Mouse (Mus musculus): Measurements from ENCODE around the gene Arl15.
A peak's percentile ranks its signal among the peaks of the same experiment; 100 is the strongest.
"Not testable (repeated sequence)": the region's sequence is repeated elsewhere in the genome, so short reads cannot be mapped to it uniquely, and the experiment has no call there.

The Arl15 gene

GRCm38 (mm10) chr13:113787136-113787535 lies 7.2 kb upstream of the Arl15 start:
- Histone ChIP-seq H3K36me3 (ENCODE audit: control insufficient read depth, insufficient read depth, low read length, poor library complexity, severe bottlenecking) (no peaks in the 10 kb centered on the region), H3K27me3 (ENCODE audit: control insufficient read depth, insufficient read depth, low read length, poor library complexity, severe bottlenecking) (no peaks in the 10 kb centered on the region)
- no peak for DNase-seq (ENCODE audit: low read depth, low spot score)

- not testable (repeated sequence) for DNase-seq (ENCODE audit: low read depth, low spot score); H3K27me3 ChIP-seq (ENCODE audit: control insufficient read depth, insufficient read depth, low read length, poor library complexity, severe bottlenecking); H3K36me3 ChIP-seq (ENCODE audit: control insufficient read depth, insufficient read depth, low read length, poor library complexity, severe bottlenecking)
These were observed 4.3 kb upstream of the Arl15 start for GRCm38 (mm10) chr13:113790016-113790415.

GRCm38 (mm10) chr13:113793637-113794036 lies 668 bp upstream of the Arl15 start:
- no peak for DNase-seq (ENCODE audit: low read depth, low spot score)
- no peaks in the 10 kb centered on the region for H3K27me3 ChIP-seq (ENCODE audit: control insufficient read depth, insufficient read depth, low read length, poor library complexity, severe bottlenecking)
- H3K36me3 ChIP-seq (ENCODE audit: control insufficient read depth, insufficient read depth, low read length, poor library complexity, severe bottlenecking) = no peaks in the 10 kb centered on the region

GRCm38 (mm10) chr13:113794705-113795655 lies 675 bp downstream of the Arl15 start:
- peak; percentile 15 for DNase-seq (ENCODE audit: low read depth, low spot score)
- Histone ChIP-seq H3K27me3 (ENCODE audit: control insufficient read depth, insufficient read depth, low read length, poor library complexity, severe bottlenecking) (no peaks in the 10 kb centered on the region), H3K36me3 (ENCODE audit: control insufficient read depth, insufficient read depth, low read length, poor library complexity, severe bottlenecking) (no peaks in the 10 kb centered on the region)

GRCm38 (mm10) chr13:113797378-113797777 lies 3.1 kb downstream of the Arl15 start:
- Histone ChIP-seq H3K36me3 (ENCODE audit: control insufficient read depth, insufficient read depth, low read length, poor library complexity, severe bottlenecking) (no peaks in the 10 kb centered on the region), H3K27me3 (ENCODE audit: control insufficient read depth, insufficient read depth, low read length, poor library complexity, severe bottlenecking) (no peaks in the 10 kb centered on the region)
- DNase-seq (ENCODE audit: low read depth, low spot score) = no peak

GRCm38 (mm10) chr13:113799361-113799760 lies 5.1 kb downstream of the Arl15 start:
- no peak for DNase-seq (ENCODE audit: low read depth, low spot score)
- no peaks in the 10 kb centered on the region for H3K27me3 ChIP-seq (ENCODE audit: control insufficient read depth, insufficient read depth, low read length, poor library complexity, severe bottlenecking)
- no peaks in the 10 kb centered on the region for H3K36me3 ChIP-seq (ENCODE audit: control insufficient read depth, insufficient read depth, low read length, poor library complexity, severe bottlenecking)

GRCm38 (mm10) chr13:113800246-113800645 lies 5.9 kb downstream of the Arl15 start:
- Histone ChIP-seq H3K36me3 (ENCODE audit: control insufficient read depth, insufficient read depth, low read length, poor library complexity, severe bottlenecking) (no peaks in the 10 kb centered on the region), H3K27me3 (ENCODE audit: control insufficient read depth, insufficient read depth, low read length, poor library complexity, severe bottlenecking) (no peaks in the 10 kb centered on the region)
- peak; percentile 31 for DNase-seq (ENCODE audit: low read depth, low spot score)

- DNase-seq (ENCODE audit: low read depth, low spot score) = no peak
- no peaks in the 10 kb centered on the region for H3K27me3 ChIP-seq (ENCODE audit: control insufficient read depth, insufficient read depth, low read length, poor library complexity, severe bottlenecking)
- no peaks in the 10 kb centered on the region for H3K36me3 ChIP-seq (ENCODE audit: control insufficient read depth, insufficient read depth, low read length, poor library complexity, severe bottlenecking)
These were observed 8.3 kb downstream of the Arl15 start for GRCm38 (mm10) chr13:113802571-113802970.

GRCm38 (mm10) chr13:113811141-113811540 lies 16.8 kb downstream of the Arl15 start:
- H3K27me3 ChIP-seq (ENCODE audit: control insufficient read depth, insufficient read depth, low read length, poor library complexity, severe bottlenecking) = no peaks in the 10 kb centered on the region
- DNase-seq (ENCODE audit: low read depth, low spot score) = no peak
- H3K36me3 ChIP-seq (ENCODE audit: control insufficient read depth, insufficient read depth, low read length, poor library complexity, severe bottlenecking) = no peaks in the 10 kb centered on the region

- Histone ChIP-seq H3K36me3 (ENCODE audit: control insufficient read depth, insufficient read depth, low read length, poor library complexity, severe bottlenecking) (no peaks in the 10 kb centered on the region), H3K27me3 (ENCODE audit: control insufficient read depth, insufficient read depth, low read length, poor library complexity, severe bottlenecking) (no peaks in the 10 kb centered on the region)
- DNase-seq (ENCODE audit: low read depth, low spot score) = no peak
These were observed 17.7 kb downstream of the Arl15 start for GRCm38 (mm10) chr13:113811910-113812592.

GRCm38 (mm10) chr13:113812593-113812975 lies 18.3 kb downstream of the Arl15 start:
- DNase-seq (ENCODE audit: low read depth, low spot score) = no peak
- H3K27me3 ChIP-seq (ENCODE audit: control insufficient read depth, insufficient read depth, low read length, poor library complexity, severe bottlenecking) = no peaks in the 10 kb centered on the region
- H3K36me3 ChIP-seq (ENCODE audit: control insufficient read depth, insufficient read depth, low read length, poor library complexity, severe bottlenecking) = no peaks in the 10 kb centered on the region

- H3K27me3 ChIP-seq (ENCODE audit: control insufficient read depth, insufficient read depth, low read length, poor library complexity, severe bottlenecking) = no peaks in the 10 kb centered on the region
- no peak for DNase-seq (ENCODE audit: low read depth, low spot score)
- H3K36me3 ChIP-seq (ENCODE audit: control insufficient read depth, insufficient read depth, low read length, poor library complexity, severe bottlenecking) = no peaks in the 10 kb centered on the region
These were observed 19.8 kb downstream of the Arl15 start for GRCm38 (mm10) chr13:113814121-113814520.

GRCm38 (mm10) chr13:113815697-113816420 lies 21.6 kb downstream of the Arl15 start:
- DNase-seq (ENCODE audit: low read depth, low spot score) = no peak
- Histone ChIP-seq H3K27me3 (ENCODE audit: control insufficient read depth, insufficient read depth, low read length, poor library complexity, severe bottlenecking) (no peaks in the 10 kb centered on the region), H3K36me3 (ENCODE audit: control insufficient read depth, insufficient read depth, low read length, poor library complexity, severe bottlenecking) (no peaks in the 10 kb centered on the region)

GRCm38 (mm10) chr13:113816421-113816810 lies 22.1 kb downstream of the Arl15 start:
- H3K27me3 ChIP-seq (ENCODE audit: control insufficient read depth, insufficient read depth, low read length, poor library complexity, severe bottlenecking) = no peaks in the 10 kb centered on the region
- H3K36me3 ChIP-seq (ENCODE audit: control insufficient read depth, insufficient read depth, low read length, poor library complexity, severe bottlenecking) = no peaks in the 10 kb centered on the region
- no peak for DNase-seq (ENCODE audit: low read depth, low spot score)

- DNase-seq (ENCODE audit: low read depth, low spot score) = no peak
- H3K27me3 ChIP-seq (ENCODE audit: control insufficient read depth, insufficient read depth, low read length, poor library complexity, severe bottlenecking) = no peaks in the 10 kb centered on the region
- H3K36me3 ChIP-seq (ENCODE audit: control insufficient read depth, insufficient read depth, low read length, poor library complexity, severe bottlenecking) = no peaks in the 10 kb centered on the region
These were observed 24.7 kb downstream of the Arl15 start for GRCm38 (mm10) chr13:113819006-113819405.
